Mouse (Mus musculus) embryo, embryonic 9.5 days (tissue): Measurements from ENCODE around the gene Sgk1.

Source experiments
- DNase-seq: peaks from one replicate; pipeline ENCODE4 v3.0.0-alpha.2; 2017; ENCODE audit errors: extremely low spot score

Gene Sgk1

GRCm38 (mm10) chr10:22000491-22001306 lies 118.7 kb downstream of the Sgk1 start:
- DNase-seq: no peak

- DNase-seq: no peak
Observed at GRCm38 (mm10) chr10:22001621-22002020, 119.6 kb downstream of the Sgk1 start.

- DNase-seq: no peak
Observed at GRCm38 (mm10) chr10:22004763-22005162, 122.8 kb downstream of the Sgk1 start.

GRCm38 (mm10) chr10:22007160-22007801 lies 125.3 kb downstream of the Sgk1 start:
- DNase-seq: no peak

GRCm38 (mm10) chr10:22007802-22008172 lies 125.8 kb downstream of the Sgk1 start:
- peak; percentile 15 for DNase-seq

GRCm38 (mm10) chr10:22010088-22010818 lies 128.3 kb downstream of the Sgk1 start:
- peak; percentile 66 for DNase-seq

- no peak for DNase-seq
Observed at GRCm38 (mm10) chr10:22017469-22018159, 135.6 kb downstream of the Sgk1 start.

- DNase-seq: no peak
Observed at GRCm38 (mm10) chr10:22018618-22019017, 136.6 kb downstream of the Sgk1 start.

- DNase-seq: no peak
Observed at GRCm38 (mm10) chr10:22034303-22034702, 152.3 kb downstream of the Sgk1 start.

- peak; percentile 60 for DNase-seq
Observed at GRCm38 (mm10) chr10:22036256-22036655, 154.3 kb downstream of the Sgk1 start.
